Mouse (Mus musculus) adrenal gland, postnatal 4 days (tissue): ENCODE measurements around the gene Olfr281. TPM values are rescaled to one million over a fixed set of nuclear protein-coding genes. Genes with fewer than 3 reads are reported as not detected.
"Not testable (repeated sequence)": the region's sequence is repeated elsewhere in the genome, so short reads cannot be mapped to it uniquely, and the experiment has no call there.

ENCODE experiments used
- DNase-seq, 2 experiments: peaks; one replicate each; pipeline ENCODE4 v3.0.0; 2021 to 2022; ENCODE audit warnings: low spot score in 2 of 2, mixed read lengths in 2 of 2
- long read RNA-seq, 2 experiments: library from polyadenylated mRNA; stranded (forward); transcript quantifications; one replicate each; pipeline ENCODE4 v2.0.0; 2021
- total RNA-seq, 2 experiments: library from RNA; stranded (reverse); gene quantifications; 2 replicates each; pipeline ENCODE4 v1.2.3; 2021

Olfr281 gene
- total RNA-seq = not detected
- long read RNA-seq, experiment 1 = 0 reads
- long read RNA-seq, experiment 2 = 0 reads

DNA sequence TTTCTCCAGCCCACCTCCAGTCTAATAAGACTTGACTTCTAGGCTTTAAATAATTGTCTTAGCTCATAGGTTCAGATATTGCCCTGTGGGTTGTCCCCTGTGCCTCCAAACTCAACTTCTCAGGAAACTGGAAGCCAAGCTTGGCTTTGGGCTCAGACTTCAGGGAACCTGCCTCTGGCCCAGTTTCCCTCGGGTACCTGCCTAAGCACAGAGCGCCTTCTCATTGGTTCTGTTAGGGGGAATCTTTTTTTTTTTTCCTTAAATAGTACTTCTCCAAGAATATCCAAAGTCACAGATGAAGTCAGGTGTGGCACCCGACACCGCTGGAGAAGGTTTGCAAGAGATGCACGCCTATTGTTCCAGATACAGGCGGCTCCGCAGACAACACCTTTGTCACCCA, at the start of gene Olfr281:
Gene Olfr281, plus strand, starts transcription at position 301 of the 400 bp plus-strand sequence.
- DNase-seq = no peak

GRCm38 (mm10) chr15:98408406-98409060, 43.9 kb upstream of the Olfr281 start:
- DNase-seq = no peak

DNA sequence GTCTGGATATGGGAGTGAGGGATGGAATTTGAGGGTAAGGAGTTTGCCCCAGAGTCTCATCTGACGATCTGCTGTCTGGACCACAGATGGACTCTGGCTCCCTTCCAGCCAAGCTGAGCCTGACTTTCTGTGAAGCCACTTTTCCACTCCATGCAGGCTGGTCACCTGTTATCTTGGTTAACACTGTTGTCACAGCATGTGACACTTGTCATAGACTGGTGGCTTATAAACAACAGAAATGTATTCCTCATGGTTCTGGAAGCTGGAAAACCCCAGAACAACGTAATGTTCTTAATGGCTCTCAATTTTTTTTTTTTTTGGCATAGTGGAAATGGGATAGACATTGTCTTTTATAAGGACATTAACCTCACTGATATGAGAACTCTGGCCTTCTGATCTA, 42.8 kb upstream of the Olfr281 start:
- no peak for DNase-seq

DNA sequence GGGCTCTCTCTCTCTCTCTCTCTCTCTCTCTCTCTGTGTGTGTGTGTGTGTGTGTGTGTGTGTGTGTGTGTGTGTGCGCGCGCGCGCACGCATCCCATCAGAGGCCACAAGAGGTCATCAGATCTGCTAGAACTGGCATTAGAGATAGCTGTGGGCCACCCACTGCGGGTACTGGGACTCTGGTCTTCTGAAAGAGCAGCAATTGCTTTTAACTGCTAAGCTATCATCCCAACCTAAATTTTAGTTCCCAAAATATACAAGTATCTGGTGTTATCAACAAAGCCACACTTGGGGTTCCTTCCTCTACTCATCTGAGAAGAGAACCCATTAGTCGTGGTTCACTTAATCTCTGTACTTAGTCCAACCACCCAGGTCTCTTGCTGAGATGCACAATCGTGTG, 42.1 kb upstream of the Olfr281 start:
- no peak for DNase-seq

- no peak for DNase-seq
These were observed 36.4 kb upstream of the Olfr281 start for GRCm38 (mm10) chr15:98415996-98416395.

DNA sequence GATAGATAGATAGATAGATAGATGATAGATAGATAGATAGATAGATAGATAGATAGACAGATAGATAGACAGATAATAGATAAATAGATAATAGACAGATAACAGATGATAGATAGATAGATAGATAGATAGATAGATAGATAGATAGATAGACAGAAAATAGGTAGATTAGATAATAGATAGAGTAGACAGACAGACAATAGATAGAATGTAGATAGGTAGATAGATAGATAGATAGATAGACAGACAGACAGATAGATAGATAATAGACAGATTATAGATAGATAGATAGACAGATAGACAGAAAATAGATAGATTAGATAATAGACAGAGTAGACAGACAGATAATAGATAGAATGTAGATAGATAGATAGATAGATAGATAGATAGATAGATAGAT, 35.6 kb upstream of the Olfr281 start:
- not testable (repeated sequence) for DNase-seq

DNA sequence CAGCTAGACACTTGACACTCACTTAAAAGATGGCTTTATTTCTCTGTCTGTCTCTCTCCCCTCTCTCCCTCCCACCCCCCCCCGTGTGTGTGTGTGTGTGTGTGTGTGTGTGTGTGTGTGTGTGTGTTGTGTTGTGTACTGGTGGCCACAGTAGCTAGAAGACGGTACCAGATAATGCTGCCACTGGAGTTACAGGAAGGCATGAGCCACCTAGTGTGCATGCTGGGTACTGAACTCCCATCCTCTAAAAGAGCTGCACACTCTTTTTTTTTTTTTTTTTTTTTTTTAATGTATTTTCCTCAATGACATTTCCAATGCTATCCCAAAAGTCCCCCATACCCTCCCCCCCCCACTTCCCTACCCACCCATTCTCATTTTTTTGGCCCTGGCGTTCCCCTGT, 35.1 kb upstream of the Olfr281 start:
- DNase-seq = not testable (repeated sequence)

DNA sequence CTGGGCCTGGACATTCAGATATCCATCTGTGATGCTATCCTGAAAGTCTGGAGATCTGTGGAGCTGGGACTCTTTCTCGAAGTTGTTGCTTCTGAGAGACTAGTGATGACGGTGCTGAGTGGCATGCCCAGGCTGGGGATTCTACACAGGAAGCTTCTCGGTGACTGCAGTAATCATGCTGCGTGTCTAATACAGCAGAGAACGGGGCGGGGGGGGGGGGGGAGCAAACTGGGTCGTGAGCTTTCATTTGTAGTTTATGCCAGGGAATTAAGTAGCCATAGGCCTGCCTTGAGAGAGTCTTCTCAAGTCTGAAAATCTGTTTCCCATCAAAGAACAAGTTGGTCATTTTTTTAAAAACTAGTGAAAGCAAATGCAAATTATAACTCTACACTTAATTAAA, 34.3 kb upstream of the Olfr281 start:
- no peak for DNase-seq

DNA sequence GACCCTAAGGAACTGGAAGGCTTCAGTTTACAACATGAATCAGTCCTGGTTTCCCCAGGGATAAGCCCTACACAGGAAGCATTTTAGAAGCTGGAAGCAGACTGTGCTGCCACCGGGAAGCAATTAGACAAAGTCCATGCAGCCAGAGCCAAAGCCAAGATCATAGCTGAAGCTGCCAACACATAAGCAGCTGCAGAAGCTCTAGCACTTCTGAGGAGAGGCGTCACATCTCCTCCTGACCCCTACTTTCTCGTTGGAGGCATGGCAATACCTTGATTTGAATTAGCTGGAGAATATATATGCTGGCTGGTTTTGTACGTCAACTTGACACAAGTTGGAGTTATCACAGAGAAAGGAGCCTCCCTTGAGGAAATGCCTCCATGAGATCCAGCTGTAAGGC, 31.5 kb upstream of the Olfr281 start:
- DNase-seq = no peak

- DNase-seq = no peak
These were observed 28.1 kb upstream of the Olfr281 start for GRCm38 (mm10) chr15:98424326-98424725.

- no peak for DNase-seq
These were observed 27.6 kb upstream of the Olfr281 start for GRCm38 (mm10) chr15:98424753-98425152.

- no peak for DNase-seq
These were observed 27.2 kb upstream of the Olfr281 start for GRCm38 (mm10) chr15:98425188-98425587.

- DNase-seq = not testable (repeated sequence)
These were observed 21.5 kb upstream of the Olfr281 start, which contains the start of gene Olfr282 for GRCm38 (mm10) chr15:98430925-98431324. Olfr282 (plus strand) TSS chr15:98431225.

DNA sequence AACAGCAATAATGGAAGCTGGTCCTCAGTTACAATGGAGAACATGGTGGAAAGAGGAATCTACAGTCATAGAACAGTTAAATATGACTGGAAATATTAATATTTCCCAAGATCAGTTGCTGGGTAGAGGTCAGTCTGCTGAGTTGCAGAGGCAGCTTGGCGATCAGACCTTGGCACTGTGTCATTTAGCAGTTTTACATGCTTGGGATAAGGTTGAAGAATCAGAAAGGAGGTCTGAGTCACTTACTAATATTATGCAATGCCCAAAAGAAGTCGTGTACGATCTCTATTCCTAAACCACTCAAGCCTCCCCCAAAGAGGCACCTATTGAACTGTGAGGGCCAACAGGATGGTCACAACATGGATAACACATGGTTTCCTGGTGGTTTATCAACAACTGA, 7.8 kb upstream of the Olfr281 start:
- DNase-seq = no peak

- no peak for DNase-seq
These were observed 3.9 kb upstream of the Olfr281 start for GRCm38 (mm10) chr15:98448521-98448920.

DNA sequence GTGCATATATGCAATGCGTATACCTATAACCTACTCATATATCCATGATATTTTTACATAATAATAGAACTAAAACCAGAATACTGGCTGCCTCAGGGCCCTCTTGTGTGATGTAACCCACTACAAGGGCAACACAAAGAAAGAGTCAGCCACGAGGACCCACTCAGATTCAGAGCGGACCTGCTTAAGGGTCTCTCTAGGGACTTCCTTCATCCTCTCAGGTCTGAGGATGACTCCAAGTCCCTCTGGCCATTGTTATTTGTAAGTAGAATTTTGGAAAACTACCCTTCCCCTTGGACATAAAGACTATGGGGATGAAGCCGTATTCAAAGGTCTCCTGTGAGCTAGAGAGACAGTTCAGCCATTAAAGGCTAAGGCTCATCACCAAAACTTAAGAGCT, 17.2 kb downstream of the Olfr281 start, which contains the start of gene OR5BS1P:
Gene OR5BS1P, plus strand, starts transcription at position 301 of the 400 bp plus-strand sequence.
- DNase-seq = no peak

GRCm38 (mm10) chr15:98471539-98471938, 19.2 kb downstream of the Olfr281 start:
- DNase-seq = no peak

DNA sequence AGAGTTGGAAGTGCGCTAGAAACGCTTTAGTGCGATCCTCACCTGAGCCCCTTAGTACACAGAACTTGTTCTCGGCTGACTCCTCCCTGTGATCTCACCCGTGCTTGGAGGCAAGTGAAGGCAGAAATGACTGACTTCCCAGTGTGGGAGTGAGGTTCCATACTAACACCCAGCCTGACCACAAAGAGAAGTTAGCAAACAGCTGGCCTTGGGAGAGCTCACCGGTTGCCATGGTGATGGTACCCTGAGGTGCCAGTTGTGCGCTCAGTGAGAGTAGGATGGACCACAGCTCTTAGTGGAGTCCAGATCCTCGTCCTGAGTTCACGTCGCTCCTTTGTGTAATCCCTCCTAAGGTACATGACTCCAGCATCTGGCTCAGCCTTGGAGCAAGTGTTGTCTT, 22.6 kb downstream of the Olfr281 start:
- no peak for DNase-seq

- DNase-seq = peak in 1 of 2 experiments; percentile 30
These were observed 23.0 kb downstream of the Olfr281 start for GRCm38 (mm10) chr15:98475382-98475781.

DNA sequence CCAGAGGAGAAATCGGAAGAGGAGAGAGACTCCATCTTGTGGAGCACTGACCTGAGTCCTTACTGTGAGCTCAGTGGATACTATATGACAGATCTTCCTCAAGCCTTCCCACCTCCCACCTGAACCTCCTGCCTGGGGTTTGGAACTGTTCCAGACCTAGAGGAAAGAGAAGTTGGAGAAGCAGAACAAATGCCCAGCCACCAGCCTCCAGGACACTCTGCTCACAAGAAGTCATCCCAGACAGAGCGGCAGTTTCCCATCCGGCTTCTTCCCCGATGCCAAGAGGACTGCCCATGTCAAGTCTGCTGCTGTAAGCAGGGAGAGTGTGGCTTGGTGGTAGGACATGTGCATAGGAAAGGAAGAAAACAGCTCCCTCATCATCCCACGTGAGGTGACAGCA, 23.9 kb downstream of the Olfr281 start:
- DNase-seq = no peak

- no peak for DNase-seq
These were observed 27.2 kb downstream of the Olfr281 start for GRCm38 (mm10) chr15:98479568-98480102.

GRCm38 (mm10) chr15:98482701-98483100, 30.3 kb downstream of the Olfr281 start, which contains the start of gene Lalba:
Lalba (minus strand) TSS chr15:98482721.
- no peak for DNase-seq
